8 mouse cellular contexts compared by ENCODE assay signal in the genomic region with DNA sequence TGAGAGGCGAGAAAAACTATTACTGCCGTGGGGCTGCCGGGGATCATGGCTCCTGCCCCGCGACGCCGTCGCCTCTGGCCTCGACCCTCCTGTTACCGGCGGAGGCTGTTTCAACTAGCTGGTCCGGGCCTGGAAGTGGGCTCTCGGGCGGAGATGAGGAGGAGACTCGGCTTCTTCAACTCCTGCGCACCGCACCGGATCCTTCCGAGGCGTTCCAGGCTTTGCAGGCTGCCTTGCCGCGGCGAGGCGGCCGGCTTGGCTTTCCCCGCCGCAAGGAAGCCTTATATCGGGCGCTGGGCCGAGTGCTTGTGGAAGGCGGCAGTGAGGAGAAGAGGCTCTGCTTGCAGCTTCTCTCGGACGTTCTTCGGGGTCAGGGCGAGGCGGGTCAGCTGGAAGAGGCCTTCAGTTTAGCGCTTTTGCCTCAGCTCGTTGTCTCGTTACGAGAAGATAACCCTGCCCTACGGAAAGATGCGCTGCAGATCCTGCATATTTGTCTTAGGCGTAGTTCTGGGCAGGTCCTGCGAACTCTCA. TPM values are rescaled to one million over a fixed set of nuclear protein-coding genes. Genes with fewer than 3 reads are reported as not detected.
DNase-seq lines count a peak whose midpoint lies in the region; ATAC-seq and TF ChIP-seq lines count a peak whose summit lies in the region.

No protein-coding gene starts in this region.

- peak overlapping the region; percentile 89 for H3K4me3 ChIP-seq in embryonic facial prominence, embryonic 13.5 days
- peak overlapping the region; percentile 91 for H3K4me3 ChIP-seq in heart, embryonic 11.5 days (ENCODE audit: low read depth, low read length)
- H3K4me3 ChIP-seq in kidney, postnatal 0 days (replicated peaks; ENCODE audit: low read depth, low read length) = peak overlapping the region; percentile 87
- H3K4me3 ChIP-seq in liver, embryonic 14.5 days (ENCODE audit: insufficient read depth in 1 of 2, low read depth in 2 of 2, low read length in 2 of 2) = peak overlapping the region; percentile 72 to 85

- WGBS in embryonic facial prominence, embryonic 13.5 days = under 1% methylated on average over 44 of the region's 44 CpGs
- under 1% methylated on average over 44 of the region's 44 CpGs for WGBS in heart, embryonic 11.5 days (ENCODE audit: insufficient replicate concordance)
- WGBS in kidney, postnatal 0 days = under 1% methylated on average over 44 of the region's 44 CpGs
- under 1% methylated on average over 44 of the region's 44 CpGs for WGBS in liver, embryonic 14.5 days (ENCODE audit: insufficient replicate concordance)

- no peaks in the 10 kb centered on the region for H3K36me3 ChIP-seq in embryonic facial prominence, embryonic 13.5 days
- no peaks in the 10 kb centered on the region for H3K36me3 ChIP-seq in heart, embryonic 11.5 days (ENCODE audit: control insufficient read depth, insufficient read depth, low read length)
- no peaks in the 10 kb centered on the region for H3K36me3 ChIP-seq in kidney, postnatal 0 days (ENCODE audit: insufficient read depth, low read length)
- no peaks in the 10 kb centered on the region; the same call in 1 of the 2 replicates for H3K36me3 ChIP-seq in liver, embryonic 14.5 days (replicated peaks; ENCODE audit: control insufficient read depth, insufficient read depth, low read depth)

- no peaks in the 10 kb centered on the region for H3K27me3 ChIP-seq in embryonic facial prominence, embryonic 13.5 days
- no peaks in the 10 kb centered on the region for H3K27me3 ChIP-seq in heart, embryonic 11.5 days (ENCODE audit: control insufficient read depth, insufficient read depth, low read length)
- no peaks in the 10 kb centered on the region for H3K27me3 ChIP-seq in kidney, postnatal 0 days (ENCODE audit: insufficient read depth, low read length)
- H3K27me3 ChIP-seq in liver, embryonic 14.5 days (ENCODE audit: control insufficient read depth, insufficient read depth, low read length) = no peaks in the 10 kb centered on the region

- peak; percentile 8; the same call in 1 of the 2 replicates for ATAC-seq in embryonic facial prominence, embryonic 13.5 days (ENCODE audit: insufficient number of reproducible peaks, insufficient read depth, low FRiP score, low TSS enrichment, low read depth)
- no peak; the same call in 1 of the 2 replicates for ATAC-seq in heart, embryonic 11.5 days (replicated peaks; ENCODE audit: insufficient number of reproducible peaks, low FRiP score, low TSS enrichment)
- ATAC-seq in kidney, postnatal 0 days (replicated peaks; ENCODE audit: low FRiP score, low read depth) = peak; percentile 45
- peak; percentile 17 for ATAC-seq in liver, embryonic 14.5 days (ENCODE audit: insufficient read depth)

- H3K4me1 ChIP-seq in embryonic facial prominence, embryonic 13.5 days = peaks cover 37% of the 10 kb centered on the region
- peaks cover 3% of the 10 kb centered on the region; the same call in 1 of the 2 replicates for H3K4me1 ChIP-seq in heart, embryonic 11.5 days (ENCODE audit: control insufficient read depth, insufficient read depth, low read length)
- peaks cover 11% of the 10 kb centered on the region; the same call in 1 of the 2 replicates for H3K4me1 ChIP-seq in kidney, postnatal 0 days (replicated peaks; ENCODE audit: insufficient read depth, low read length)
- peaks cover 8 to 14% of the 10 kb centered on the region in 2 experiments for H3K4me1 ChIP-seq in liver, embryonic 14.5 days (replicated peaks; ENCODE audit: control insufficient read depth in 2 of 2, insufficient read depth in 2 of 2, low read length in 1 of 2)

- H3K9ac ChIP-seq in embryonic facial prominence, embryonic 13.5 days = peak overlapping the region; percentile 90
- peak overlapping the region; percentile 92 for H3K9ac ChIP-seq in heart, embryonic 11.5 days (ENCODE audit: low read depth, low read length)
- peak overlapping the region; percentile 93 for H3K9ac ChIP-seq in kidney, postnatal 0 days (ENCODE audit: low read depth, low read length)
- H3K9ac ChIP-seq in liver, embryonic 14.5 days (replicated peaks) = peak overlapping the region; percentile 86

- no peak for TF ChIP-seq EP300 in liver, embryonic 14.5 days (IDR thresholded peaks at IDR 0.05; ENCODE audit: low read depth)

- TF ChIP-seq CTCF in kidney, postnatal 0 days (IDR thresholded peaks at IDR 0.05; ENCODE audit: low read depth) = no peak
- no peak for TF ChIP-seq CTCF in liver, embryonic 14.5 days (IDR thresholded peaks at IDR 0.05; ENCODE audit: low read depth)

- peak; percentile 67 for DNase-seq in 3134 (ENCODE audit: extremely low read depth, insufficient read length, low spot score)
- peak; percentile 75 for DNase-seq in R1 (ENCODE audit: low read depth, low spot score)
- DNase-seq in kidney, postnatal 0 days (ENCODE audit: low spot score) = peak; percentile 67
- peak in 1 of 3 experiments; percentile 39 for DNase-seq in liver, embryonic 14.5 days (ENCODE audit: low read depth in 3 of 3, low spot score in 3 of 3)
- DNase-seq in natural killer cell, adult 2 months (ENCODE audit: low spot score in 2 of 2) = peak; percentile 46 to 52
- DNase-seq in testis, postnatal 10 days (ENCODE audit: low spot score) = peak; percentile 72

- peak overlapping the region; percentile 96 for H3K4me2 ChIP-seq in embryonic facial prominence, embryonic 13.5 days
- H3K4me2 ChIP-seq in heart, embryonic 11.5 days = peak overlapping the region; percentile 97
- peak overlapping the region; percentile 95 for H3K4me2 ChIP-seq in kidney, postnatal 0 days (ENCODE audit: low read length)
- H3K4me2 ChIP-seq in liver, embryonic 14.5 days (ENCODE audit: low read depth) = peak overlapping the region; percentile 94

- no peaks in the 10 kb centered on the region for H3K9me3 ChIP-seq in embryonic facial prominence, embryonic 13.5 days
- H3K9me3 ChIP-seq in heart, embryonic 11.5 days (replicated peaks; ENCODE audit: control insufficient read depth, low read length) = no peaks in the 10 kb centered on the region
- no peaks in the 10 kb centered on the region for H3K9me3 ChIP-seq in kidney, postnatal 0 days (replicated peaks; ENCODE audit: low read length)
- no peaks in the 10 kb centered on the region for H3K9me3 ChIP-seq in liver, embryonic 14.5 days (ENCODE audit: control insufficient read depth, low read length)

- H3K27ac ChIP-seq in embryonic facial prominence, embryonic 13.5 days = peak overlapping the region; percentile 86
- peak overlapping the region; percentile 90 for H3K27ac ChIP-seq in heart, embryonic 11.5 days (ENCODE audit: low read depth, low read length)
- peak overlapping the region; percentile 95 for H3K27ac ChIP-seq in kidney, postnatal 0 days
- H3K27ac ChIP-seq in liver, embryonic 14.5 days = peak overlapping the region; percentile 24; the same call in 1 of the 2 replicates

RNA-seq across cellular contexts. Expression of gene Togaram1, which starts 0.6 kb away (rescaled TPM):
- 31.6 and 32.8 TPM in 2 replicates for polyA plus RNA-seq in embryonic facial prominence, embryonic 13.5 days (2015; fragmentation: Nextera tagmentation; extraction: Ambion mirVana)
- 21.5 and 22.4 TPM in 2 replicates for polyA plus RNA-seq in heart, embryonic 11.5 days (2014; fragmentation: Nextera tagmentation; extraction: Ambion mirVana)
- polyA plus RNA-seq in kidney, postnatal 0 days (2015; fragmentation: Nextera tagmentation; extraction: Ambion mirVana) = 20.9 and 23.6 TPM in 2 replicates
- polyA plus RNA-seq in liver, embryonic 14.5 days (2012; rRNA removed) = 2.8 and 3.9 TPM in 2 replicates
- 6.4 and 6.6 TPM in 2 replicates for polyA plus RNA-seq in liver, embryonic 14.5 days (2014; fragmentation: Nextera tagmentation; extraction: Ambion mirVana)

RNA-seq across cellular contexts. Expression of gene Klhl28, which starts 0.8 kb away (rescaled TPM):
- polyA plus RNA-seq in embryonic facial prominence, embryonic 13.5 days (2015; fragmentation: Nextera tagmentation; extraction: Ambion mirVana) = 14.0 and 15.6 TPM in 2 replicates
- 9.3 and 12.2 TPM in 2 replicates for polyA plus RNA-seq in heart, embryonic 11.5 days (2014; fragmentation: Nextera tagmentation; extraction: Ambion mirVana)
- 10.8 and 11.1 TPM in 2 replicates for polyA plus RNA-seq in kidney, postnatal 0 days (2015; fragmentation: Nextera tagmentation; extraction: Ambion mirVana)
- 1.4 and 1.6 TPM in 2 replicates for polyA plus RNA-seq in liver, embryonic 14.5 days (2012; rRNA removed)
- polyA plus RNA-seq in liver, embryonic 14.5 days (2014; fragmentation: Nextera tagmentation; extraction: Ambion mirVana) = 3.0 and 3.1 TPM in 2 replicates

RNA-seq across cellular contexts. Expression of gene Gm527, which starts 48.5 kb away (rescaled TPM):
- polyA plus RNA-seq in embryonic facial prominence, embryonic 13.5 days (2015; fragmentation: Nextera tagmentation; extraction: Ambion mirVana) = 2.3 and 3.5 TPM in 2 replicates
- 0.70 and 1.3 TPM in 2 replicates for polyA plus RNA-seq in heart, embryonic 11.5 days (2014; fragmentation: Nextera tagmentation; extraction: Ambion mirVana)
- polyA plus RNA-seq in kidney, postnatal 0 days (2015; fragmentation: Nextera tagmentation; extraction: Ambion mirVana) = 3.2 and 4.0 TPM in 2 replicates
- polyA plus RNA-seq in liver, embryonic 14.5 days (2012; rRNA removed) = 0.26 and 0.42 TPM in 2 replicates
- 0.17 and 0.44 TPM in 2 replicates for polyA plus RNA-seq in liver, embryonic 14.5 days (2014; fragmentation: Nextera tagmentation; extraction: Ambion mirVana)

Comparison
In these comparisons a context has a peak if more than half of its experiments do, and no peak if none do; other contexts are left out.
1. H3K27ac ChIP-seq: peak in every context shown above with its lines; median percentile 95 in kidney, postnatal 0 days; 90 in heart, embryonic 11.5 days; 86 in embryonic facial prominence, embryonic 13.5 days; 24 in liver, embryonic 14.5 days.